Mouse (Mus musculus): ENCODE measurements around the gene Bcl7b.

DNA sequence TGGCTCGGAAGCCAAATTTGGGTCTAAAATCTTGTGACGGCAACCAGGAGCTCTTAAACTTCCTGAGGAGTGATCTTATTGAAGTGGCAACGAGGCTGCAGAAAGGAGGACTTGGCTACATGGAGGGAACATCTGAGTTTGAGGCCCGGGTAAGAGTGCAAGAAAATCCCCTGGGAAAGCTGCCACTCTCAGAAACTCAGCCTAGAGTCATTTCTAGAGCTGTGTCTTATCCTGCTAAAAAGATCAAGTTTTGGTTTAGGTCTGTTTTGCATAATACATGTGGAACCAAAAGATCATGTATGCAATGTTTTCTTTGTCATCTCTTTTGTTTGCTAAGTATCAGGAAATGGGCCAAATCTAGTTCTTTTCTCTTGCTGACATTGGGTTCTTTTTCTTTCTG, 62.1 kb downstream of the Bcl7b start:
- no peak for TF ChIP-seq CTCF (IDR thresholded peaks at IDR 0.05; ENCODE audit: insufficient read depth, low read depth, low read length)
- no peak for TF ChIP-seq POLR2A (IDR thresholded peaks at IDR 0.05; ENCODE audit: insufficient read depth, low read depth, low read length)

Data from olfactory bulb, adult 2 months (tissue).